Mouse (Mus musculus): Measurements from ENCODE around the gene Prdm2. TPM values are rescaled to one million over a fixed set of nuclear protein-coding genes. Genes with fewer than 3 reads are reported as not detected.

Gene Prdm2
- polyA plus RNA-seq, 3 experiments from 2014 or later: 23.2 to 33.9 (median 28.8) TPM

- ATAC-seq: no peak
Observed at GRCm38 (mm10) chr4:143209997-143210396, 2.8 kb downstream of the Prdm2 start.

- no peak for ATAC-seq
Observed at GRCm38 (mm10) chr4:143202653-143203052, 10.1 kb downstream of the Prdm2 start.

- ATAC-seq: peak; percentile 30
Observed at GRCm38 (mm10) chr4:143198371-143198770, 14.4 kb downstream of the Prdm2 start.

GRCm38 (mm10) chr4:143197845-143198356, 14.9 kb downstream of the Prdm2 start:
- peak; percentile 72 for ATAC-seq

GRCm38 (mm10) chr4:143194328-143194727, 18.5 kb downstream of the Prdm2 start:
- no peak for ATAC-seq

GRCm38 (mm10) chr4:143193164-143193563, 19.6 kb downstream of the Prdm2 start:
- no peak for ATAC-seq

- ATAC-seq: no peak
Observed at GRCm38 (mm10) chr4:143191783-143192182, 21.0 kb downstream of the Prdm2 start.

- peak; percentile 71 for ATAC-seq
Observed at GRCm38 (mm10) chr4:143190657-143191056, 22.1 kb downstream of the Prdm2 start.

- no peak for ATAC-seq
Observed at GRCm38 (mm10) chr4:143188571-143189191, 24.1 kb downstream of the Prdm2 start.

- no peak for ATAC-seq
Observed at GRCm38 (mm10) chr4:143186066-143186465, 26.7 kb downstream of the Prdm2 start.

GRCm38 (mm10) chr4:143185496-143185895, 27.3 kb downstream of the Prdm2 start:
- no peak for ATAC-seq

- no peak for ATAC-seq
Observed at GRCm38 (mm10) chr4:143183141-143183540, 29.7 kb downstream of the Prdm2 start.

GRCm38 (mm10) chr4:143180731-143181130, 32.1 kb downstream of the Prdm2 start:
- no peak for ATAC-seq

- peak; percentile 76 for ATAC-seq
Observed at GRCm38 (mm10) chr4:143171600-143172290, 41.0 kb downstream of the Prdm2 start.

- ATAC-seq: no peak
Observed at GRCm38 (mm10) chr4:143170290-143170689, 42.5 kb downstream of the Prdm2 start.

GRCm38 (mm10) chr4:143168093-143168492, 44.7 kb downstream of the Prdm2 start:
- no peak for ATAC-seq

GRCm38 (mm10) chr4:143161619-143162479, 50.9 kb downstream of the Prdm2 start:
- ATAC-seq: peak; percentile 96

- ATAC-seq: no peak
Observed at GRCm38 (mm10) chr4:143160826-143161225, 52.0 kb downstream of the Prdm2 start.

GRCm38 (mm10) chr4:143159336-143159735, 53.5 kb downstream of the Prdm2 start:
- ATAC-seq: no peak

GRCm38 (mm10) chr4:143155871-143156270, 56.9 kb downstream of the Prdm2 start:
- ATAC-seq: no peak

- no peak for ATAC-seq
Observed at GRCm38 (mm10) chr4:143155036-143155435, 57.8 kb downstream of the Prdm2 start.

GRCm38 (mm10) chr4:143154571-143154970, 58.2 kb downstream of the Prdm2 start:
- ATAC-seq: peak; percentile 76

- no peak for ATAC-seq
Observed at GRCm38 (mm10) chr4:143152634-143153033, 60.2 kb downstream of the Prdm2 start.

All from inflammation-experienced regulatory T-cells, adult 6 months (primary cell).